Mouse (Mus musculus) fat pad, adult 2 months (tissue): ENCODE measurements around the gene Rnf103.
"Not testable (repeated sequence)": the region's sequence is repeated elsewhere in the genome, so short reads cannot be mapped to it uniquely, and the experiment has no call there.

Experiments used
- DNase-seq: peaks from one replicate; pipeline ENCODE4 v3.0.0-alpha.2; 2011; ENCODE audit warnings: low read depth, low spot score; ENCODE audit errors: extremely low read depth

Rnf103 gene

DNA sequence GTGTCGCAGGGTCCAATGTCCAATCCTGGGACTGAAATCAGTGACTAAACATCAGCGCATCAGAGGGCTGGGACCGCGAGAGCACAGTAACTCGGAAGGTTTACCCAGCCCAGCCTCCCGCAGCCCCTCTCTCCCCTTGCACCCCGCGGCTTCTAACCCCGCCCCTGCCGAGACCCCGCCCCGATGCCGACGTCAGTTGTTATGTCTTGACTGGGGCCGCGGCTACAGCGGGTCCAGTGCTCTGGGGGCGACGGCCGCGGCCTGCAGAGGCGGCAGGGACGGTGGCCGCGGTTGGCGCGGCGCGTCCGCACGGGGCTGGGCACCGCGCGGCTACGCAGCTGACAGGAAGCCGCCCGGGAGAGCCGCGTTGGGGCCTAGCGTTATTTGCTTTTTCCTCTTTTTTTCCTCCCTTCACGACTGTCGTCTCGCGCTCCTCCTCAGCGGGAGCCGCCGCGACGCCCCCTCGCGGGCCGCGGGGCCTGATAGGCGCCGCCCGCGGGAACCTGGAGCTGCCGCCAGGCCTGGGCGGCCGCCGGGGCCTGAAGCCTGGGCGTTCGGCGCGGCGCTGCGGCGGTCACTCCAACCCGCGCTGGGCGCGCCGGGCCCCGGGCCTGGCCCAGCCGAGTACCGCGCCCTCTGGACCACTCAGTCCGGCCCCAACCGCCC lies at the start of gene Rnf103:
Gene Rnf103 (plus strand): TSS at position 220 of the 666 bp plus-strand sequence.
- no peak for DNase-seq

DNA sequence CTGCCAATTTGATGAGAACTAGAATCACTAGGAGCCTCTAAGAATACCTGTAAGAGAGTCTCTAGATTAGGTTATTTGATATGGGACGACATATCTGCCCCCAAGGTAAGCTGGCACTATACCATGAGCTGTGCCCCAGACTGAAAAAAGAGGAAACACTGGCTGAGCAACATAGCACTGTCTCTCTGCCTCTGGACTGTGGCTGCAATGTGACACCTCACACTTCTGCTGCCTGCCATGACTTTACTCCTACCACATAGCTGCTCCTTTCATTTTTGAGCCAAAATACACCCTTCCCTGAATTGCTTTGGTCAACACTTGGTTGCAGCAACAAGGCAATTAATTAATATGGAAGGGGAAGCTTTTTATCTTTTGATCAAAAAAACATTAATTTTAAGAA lies 48.9 kb upstream of the Rnf103 start:
- DNase-seq: no peak

DNA sequence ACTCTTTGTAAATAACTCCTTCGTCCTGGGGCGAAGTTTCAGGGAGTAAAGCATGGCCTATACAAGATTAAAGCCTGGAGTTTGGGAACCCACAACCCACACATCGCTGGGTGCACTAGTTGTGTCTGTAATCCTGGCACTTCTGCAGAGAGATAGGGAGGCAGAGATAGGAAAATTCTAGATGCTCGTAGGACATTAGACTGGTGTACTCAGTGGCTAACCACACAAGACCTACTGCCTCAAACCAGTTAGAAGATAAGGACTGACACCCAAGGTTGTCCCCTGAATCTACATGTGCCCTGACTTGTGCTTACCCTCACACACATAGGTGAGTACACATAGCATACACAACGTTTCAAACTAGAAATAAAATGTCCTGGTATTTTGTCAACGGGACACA lies 48.1 kb upstream of the Rnf103 start:
- no peak for DNase-seq

DNA sequence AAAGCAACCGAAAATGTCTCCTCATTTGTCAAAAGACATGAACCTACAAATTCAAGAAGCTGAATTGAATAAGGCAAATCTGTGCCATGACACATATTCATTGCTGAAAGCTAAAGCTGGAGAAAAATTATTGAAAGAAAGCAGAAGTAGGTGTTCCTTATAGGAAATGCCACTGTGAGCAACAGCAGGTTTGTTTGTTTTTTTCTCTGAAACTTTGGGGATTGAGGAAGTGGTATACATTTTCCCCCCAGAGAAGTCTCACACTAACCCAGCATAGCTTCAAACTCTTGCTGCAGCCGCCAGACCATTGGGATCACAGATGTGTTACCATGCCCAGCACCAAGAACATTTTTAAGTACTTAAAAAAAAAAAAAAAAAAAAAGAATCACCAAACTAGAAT lies 40.9 kb upstream of the Rnf103 start:
- no peak for DNase-seq

DNA sequence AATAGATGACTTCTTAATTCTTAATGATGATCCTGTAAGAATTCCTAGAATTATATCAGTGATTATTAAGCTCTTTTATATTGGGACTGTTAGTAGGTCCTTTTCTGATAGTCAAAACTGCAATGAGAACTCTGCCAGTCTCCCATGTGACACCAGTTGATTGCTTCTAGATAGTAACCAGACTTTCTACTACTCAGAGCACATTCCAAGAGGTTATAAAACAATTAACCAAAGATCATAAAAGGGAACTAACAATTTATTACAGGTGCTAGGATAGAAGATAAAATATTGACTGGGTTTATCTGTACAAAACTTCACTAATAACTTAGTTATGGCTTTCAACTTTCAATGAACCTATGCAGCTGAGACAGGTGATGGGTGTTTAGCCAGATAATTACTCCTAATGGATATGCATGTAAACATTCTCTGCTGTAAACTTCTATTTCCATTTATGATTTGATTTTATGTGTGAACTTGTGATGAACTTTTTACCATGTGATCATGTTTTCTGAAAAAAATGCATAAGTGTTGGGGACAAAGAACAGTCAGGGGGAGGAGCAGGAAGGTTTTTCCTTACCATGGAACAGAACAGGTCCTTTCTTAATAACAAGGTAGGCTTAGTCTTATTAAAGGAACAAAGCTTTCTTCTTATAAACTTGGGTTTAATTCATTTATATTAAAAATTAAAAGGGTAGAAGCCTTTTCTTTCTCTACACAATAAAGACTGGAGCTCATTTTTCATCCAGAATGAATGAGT lies 39.5 kb upstream of the Rnf103 start:
- DNase-seq: not testable (repeated sequence)

DNA sequence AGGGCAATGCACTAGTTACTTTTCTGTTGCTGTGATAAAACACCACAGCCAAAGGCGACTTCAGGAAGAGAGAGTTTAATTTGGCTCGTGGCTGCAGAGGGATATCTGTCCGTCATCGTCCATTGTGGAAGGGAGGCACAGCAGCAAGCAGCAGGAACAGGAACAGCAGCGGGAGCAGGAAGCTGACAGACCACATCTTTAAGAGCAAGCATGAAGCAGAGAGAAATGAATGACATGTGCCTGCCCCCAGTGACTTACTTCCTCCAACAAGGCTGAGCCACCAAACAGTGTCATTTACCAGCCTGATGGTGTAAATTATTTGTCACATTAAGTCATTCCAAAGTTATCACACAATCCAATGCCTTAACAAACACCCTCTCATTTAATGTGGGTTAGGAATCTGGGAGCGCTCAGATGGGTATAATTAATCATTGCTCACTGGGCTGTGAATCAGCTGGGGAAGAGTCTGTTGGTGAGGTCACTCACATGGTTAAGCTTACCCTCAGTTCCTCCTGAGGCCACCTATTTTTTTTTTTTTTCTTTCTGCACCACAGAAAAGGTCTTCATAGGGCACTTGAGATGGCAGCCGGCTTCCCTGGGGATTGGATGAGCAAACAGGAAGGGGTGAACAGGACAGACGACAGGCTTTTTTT lies 35.6 kb upstream of the Rnf103 start:
- DNase-seq: no peak

DNA sequence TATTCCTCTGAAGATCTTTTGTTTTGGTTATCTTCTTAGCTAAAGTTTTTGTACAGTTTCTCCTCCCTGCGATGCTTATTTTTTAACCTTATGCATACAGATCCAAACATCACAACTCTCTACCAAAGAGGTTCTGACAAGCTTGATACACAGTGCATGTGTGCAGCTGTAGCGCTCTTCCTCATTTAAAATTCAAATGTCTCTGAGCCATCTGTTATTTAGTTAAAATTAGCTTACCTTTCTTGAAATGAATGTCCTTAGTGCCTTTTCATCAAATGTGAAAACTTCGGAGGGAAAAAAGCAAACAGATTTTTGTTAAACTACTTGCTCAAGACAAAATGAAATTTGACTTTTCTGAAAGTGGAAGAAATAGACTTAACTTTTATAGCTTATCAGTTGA lies 28.5 kb upstream of the Rnf103 start:
- DNase-seq: no peak

DNA sequence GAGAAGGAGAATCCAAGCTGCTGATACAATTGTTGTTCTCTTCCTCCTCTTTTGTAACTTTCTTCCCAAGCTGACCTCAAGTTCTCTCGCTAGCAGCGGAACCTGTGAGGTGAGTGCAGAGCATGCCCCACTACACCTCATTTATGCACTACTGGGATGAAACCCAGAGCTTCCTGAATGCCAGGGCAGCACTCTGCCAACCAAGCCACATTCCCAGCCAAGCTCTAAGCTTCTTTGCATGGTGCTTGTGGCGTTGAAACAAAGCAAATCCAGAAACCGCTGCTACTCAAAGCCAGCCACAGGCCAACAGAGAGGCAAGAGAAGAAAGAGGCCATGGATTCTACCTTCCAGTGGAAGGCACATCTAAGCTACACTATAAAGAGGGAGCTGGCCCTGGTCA lies 25.9 kb upstream of the Rnf103 start:
- DNase-seq: no peak

DNA sequence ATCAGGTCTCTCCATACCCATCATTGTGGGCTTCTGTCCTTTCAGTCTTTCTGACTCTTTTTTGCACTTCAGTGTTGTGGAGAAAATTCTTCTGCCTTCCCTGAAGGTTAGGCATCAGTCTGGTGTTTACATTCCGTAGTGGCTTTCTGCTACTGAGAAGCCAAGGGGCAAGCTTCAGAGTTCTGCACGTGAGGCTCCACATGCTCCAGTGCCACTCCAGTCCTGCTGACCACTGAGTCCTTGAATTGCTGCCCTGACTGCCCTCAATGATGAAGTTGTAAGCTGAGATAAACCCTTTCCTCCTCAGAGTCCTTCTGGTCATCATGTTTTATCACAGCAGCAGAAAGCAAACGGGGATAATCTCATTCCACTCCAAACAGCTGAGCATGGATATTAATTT lies 24.4 kb upstream of the Rnf103 start:
- no peak for DNase-seq

DNA sequence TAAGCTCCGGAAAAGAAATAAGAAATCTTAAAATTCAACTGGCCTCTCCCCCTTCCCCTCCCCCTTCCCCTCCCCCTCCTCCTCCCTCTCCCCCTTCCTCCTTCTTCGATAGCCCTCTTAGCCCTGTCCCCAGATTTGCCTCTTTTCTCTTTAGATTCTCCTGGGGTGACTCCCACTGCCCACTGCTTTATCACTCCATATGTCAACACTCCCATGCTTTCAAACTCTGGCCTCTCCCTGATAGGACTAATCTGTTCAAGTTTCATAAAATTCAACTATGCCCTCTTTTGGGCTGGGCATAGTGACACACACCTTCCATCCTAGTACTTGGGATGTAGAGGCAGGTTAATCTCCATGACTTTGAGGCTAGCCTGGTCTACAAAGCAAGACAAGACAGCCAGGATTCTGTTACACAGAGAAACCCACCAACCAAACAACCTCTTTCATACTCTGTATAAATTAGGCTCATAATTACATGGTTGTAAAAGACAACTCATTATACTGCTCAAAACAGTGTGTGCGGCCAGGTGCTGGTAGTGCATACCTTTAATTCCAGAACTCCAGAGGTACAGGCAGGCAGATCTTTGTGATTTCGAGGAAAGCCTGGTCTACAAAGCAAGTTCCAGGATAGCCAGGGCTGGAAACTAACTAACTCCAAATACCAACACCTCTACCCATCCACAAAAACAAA lies 21.7 kb upstream of the Rnf103 start:
- DNase-seq: no peak

DNA sequence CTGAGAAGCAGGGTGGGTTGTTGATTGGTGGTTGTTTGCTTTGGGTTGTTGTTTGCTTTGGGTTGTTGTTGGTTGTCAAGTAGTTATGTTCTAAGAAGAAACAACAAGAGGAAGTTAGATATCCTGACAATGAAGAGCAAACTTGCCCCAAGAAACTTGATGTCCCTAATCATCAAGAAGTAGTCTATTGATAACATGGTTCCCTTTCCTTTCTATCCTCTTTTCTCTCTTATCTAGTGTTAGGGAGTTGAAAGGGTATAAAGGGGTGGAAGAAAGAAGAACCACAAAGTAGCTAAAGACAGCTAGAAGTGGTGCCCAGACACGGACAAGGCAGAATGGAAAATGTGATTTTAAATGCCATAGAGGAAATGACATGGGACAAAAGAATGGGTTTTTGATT lies 20.9 kb upstream of the Rnf103 start:
- DNase-seq: no peak

DNA sequence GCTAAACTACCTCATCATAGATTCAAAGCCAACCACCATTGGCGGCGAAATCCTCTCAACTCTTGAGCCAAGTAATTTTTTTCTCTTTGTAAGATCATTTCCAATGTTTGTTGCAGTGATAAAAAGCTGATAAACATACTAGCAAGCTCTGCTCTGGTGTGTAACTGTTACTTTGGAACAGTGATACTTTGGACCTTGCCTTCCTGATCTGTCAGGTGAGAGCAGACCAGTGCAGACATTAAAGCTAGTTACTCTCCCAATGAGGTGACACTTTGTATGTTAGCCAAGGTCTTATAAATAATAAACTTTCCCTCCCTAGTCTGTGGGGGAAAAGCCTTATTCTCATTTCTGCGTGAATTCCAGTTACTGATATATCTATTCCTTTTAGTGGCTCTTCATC lies 18.1 kb upstream of the Rnf103 start:
- DNase-seq: no peak

DNA sequence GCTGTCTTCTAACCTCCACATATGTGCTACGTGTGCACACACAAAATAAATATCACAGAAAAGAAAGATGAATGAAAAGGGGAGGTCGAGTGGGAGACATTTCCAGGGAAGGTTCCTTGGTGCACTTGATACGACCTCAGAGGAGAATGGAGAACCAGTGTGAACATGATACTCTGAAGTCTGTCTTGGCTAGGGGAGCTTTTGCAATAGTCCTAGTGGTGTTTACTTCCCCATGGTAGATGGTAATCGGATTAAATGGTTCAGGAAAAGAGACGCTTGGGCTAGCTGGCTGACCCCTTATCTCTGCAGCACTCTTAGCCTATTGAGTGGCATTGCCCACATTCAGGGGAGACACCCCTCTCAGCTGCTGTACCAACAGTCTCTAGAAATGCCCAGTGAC lies 16.9 kb upstream of the Rnf103 start:
- DNase-seq: no peak

DNA sequence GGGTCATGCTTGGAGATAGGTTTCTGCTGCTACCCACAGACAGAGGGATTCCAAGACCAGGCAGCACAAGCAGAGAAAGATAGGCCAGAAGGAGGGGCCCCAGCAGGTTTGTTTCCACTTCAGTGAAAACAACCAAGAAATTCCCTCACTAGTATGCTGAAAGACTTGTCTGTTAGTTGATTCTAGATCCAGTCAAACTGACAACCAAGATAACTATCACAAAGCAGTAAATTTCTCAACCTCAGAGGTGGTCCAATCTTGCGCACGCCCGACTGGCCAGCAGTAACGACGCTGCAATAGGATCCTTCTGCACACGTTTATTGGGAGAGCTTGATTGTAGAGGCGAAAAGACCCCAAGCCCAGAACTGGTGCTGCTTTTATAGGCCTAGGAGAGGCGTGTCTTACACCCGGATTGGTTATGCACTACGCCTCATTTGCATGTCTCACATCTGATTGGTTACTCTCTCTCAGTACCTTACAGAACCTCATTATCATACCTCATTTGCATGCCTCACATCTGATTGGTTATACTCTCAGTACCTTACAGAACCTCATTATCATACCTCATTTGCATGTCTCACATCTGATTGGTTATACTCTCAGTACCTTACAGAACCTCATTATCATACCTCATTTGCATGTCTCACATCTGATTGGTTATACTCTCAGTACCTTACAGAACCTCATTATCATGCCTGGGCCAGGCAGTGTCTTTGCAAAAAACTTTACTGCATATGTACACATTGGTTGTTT lies 14.7 kb upstream of the Rnf103 start:
- DNase-seq: not testable (repeated sequence)

DNA sequence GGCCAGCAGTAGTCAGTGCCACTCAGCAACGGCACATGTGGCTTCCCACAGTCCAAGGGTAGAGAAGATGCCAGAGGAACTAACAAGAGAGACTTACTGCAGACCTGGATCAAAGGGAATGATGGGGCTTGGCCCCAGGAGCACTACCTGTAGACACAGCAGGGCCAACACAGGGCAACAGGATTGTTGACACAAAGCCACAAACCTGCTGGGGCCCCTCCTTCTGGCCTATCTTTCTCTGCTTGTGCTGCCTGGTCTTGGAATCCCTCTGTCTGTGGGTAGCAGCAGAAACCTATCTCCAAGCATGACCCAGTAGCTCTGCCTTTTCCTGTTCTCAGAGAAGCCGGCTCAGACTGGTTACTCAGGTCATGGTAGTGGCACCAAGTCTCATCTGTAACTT lies 14.1 kb upstream of the Rnf103 start:
- not testable (repeated sequence) for DNase-seq

DNA sequence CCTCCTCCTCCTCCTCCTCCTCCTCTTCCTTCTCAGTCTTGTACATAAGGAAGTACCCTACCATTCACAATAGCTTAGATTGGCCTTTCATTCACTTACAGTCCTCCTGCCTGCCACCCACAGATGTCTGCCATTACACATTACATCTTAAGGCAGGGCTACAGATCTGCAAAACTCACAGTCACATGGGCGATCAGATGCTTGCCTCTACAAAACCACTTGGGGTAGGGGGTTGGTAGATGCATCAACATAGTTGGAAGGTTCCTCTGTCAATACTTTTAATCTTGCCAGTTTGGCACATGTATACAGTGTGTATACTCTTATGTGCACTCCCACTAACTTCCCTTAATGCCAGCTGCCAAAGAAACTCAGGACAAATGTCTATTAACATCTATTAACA lies 13.6 kb upstream of the Rnf103 start:
- no peak for DNase-seq

DNA sequence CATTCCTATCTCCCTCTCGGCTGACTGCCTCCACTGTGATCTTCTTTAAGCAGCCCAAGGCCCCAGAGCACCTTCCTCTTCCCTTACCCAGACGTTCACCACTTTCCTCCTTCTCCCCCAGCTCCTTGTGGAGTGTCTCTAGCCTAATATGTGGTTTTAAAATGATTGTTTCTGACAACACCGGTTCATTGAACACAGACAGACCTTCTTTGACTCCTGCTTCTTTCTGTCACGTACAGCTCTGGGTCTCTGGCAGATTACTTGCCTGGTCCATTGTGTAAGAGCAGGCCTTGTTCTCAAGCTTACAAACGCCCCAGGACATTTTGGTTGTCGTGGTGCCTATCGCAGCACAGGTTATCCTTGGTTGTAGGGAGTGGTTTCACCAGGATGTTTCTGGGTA lies 12.6 kb upstream of the Rnf103 start:
- DNase-seq: no peak

DNA sequence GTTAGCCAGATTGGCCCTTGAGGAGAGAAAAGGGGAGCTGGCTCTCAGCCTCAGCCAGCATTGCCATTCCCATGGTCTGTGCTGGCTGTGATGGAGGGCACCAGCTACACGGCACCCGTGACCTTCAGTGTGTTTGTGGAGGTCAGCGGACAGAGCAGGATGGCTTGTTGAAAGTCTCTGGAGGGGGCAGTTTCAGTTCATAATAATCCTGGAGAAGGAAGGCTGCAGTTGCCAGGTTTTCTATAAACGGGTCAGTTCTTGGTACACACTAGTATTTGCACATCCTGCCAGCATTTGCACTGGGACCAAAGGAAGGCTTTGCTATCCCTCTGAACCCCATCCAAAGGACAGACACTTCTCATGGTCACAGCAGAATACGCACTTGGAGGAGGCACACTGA lies 8.4 kb upstream of the Rnf103 start:
- DNase-seq: no peak

DNA sequence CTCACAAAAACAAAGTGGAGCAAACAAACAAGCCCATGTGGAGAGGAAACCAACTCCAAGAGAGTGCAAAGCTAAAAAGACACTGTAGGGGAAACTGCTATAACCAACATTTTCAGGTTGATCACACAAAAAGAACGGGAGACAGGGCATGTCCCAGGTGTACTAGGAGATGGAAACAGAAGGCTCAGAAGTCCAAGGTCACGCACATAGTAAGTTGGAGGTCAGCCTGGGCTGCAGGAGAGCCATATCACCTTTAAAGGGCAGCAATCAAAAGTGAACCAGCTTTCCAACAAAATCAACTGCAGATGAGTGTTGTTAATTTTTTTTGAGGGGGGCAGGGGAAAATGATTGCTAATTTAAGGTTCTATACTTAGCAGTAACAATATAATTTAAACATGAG lies 7.5 kb upstream of the Rnf103 start:
- DNase-seq: no peak

DNA sequence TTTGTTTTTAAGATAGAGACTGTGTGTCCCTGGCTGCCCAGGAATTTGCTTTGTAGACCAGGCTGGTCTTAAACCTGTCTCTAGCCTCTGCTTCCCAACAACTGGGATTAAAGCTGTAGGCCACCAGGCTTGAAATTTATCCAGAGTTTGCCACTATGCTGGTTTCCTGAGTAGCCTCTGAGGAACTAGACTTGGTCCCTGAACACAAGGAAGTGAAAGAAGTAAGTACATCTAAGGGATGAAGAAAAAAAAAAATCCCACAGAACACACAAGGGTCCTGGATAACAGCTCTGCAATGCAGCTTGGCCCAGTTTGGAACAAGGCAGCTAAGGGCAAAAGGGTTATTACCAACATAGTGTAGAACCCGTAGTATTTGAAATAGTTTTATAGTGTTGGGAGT lies 6.8 kb upstream of the Rnf103 start:
- no peak for DNase-seq

DNA sequence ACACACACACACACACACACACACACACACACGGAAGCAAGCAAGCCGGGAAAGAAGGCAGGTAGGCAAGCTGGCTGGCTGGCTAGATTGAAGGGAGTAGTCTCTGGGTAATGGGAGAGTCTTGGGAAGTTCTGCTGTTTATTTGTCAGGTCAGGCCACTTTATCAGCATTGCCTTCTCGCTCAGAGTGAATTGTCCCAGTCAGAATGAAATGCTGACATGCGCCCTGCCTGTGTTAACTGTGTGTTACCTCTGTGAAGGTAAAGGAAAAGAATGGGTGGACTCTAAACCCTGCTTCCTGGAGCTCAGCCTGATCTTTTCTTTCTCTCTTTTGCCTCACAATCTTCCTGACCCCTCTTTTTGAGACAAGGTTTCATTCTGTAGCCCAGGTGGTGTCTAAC lies 5.7 kb upstream of the Rnf103 start:
- DNase-seq: no peak
